Mouse (Mus musculus) heart, postnatal 0 days (tissue): Measurements from ENCODE around the gene Rps3. TPM values are rescaled to one million over a fixed set of nuclear protein-coding genes. Genes with fewer than 3 reads are reported as not detected.
A peak's percentile ranks its signal among the peaks of the same experiment; 100 is the strongest.
"Not testable (repeated sequence)": the region's sequence is repeated elsewhere in the genome, so short reads cannot be mapped to it uniquely, and the experiment has no call there.

Experiments used
- ATAC-seq: fragments of 200-750 bp; cut with Nextera tagmentation; 2 replicates; pipeline ENCODE4 v1.8.0; 2017; ENCODE audit warnings: low read depth, moderate number of reproducible peaks, moderate library complexity; ENCODE audit not compliant: insufficient read depth
- DNase-seq: peaks from one replicate; pipeline ENCODE4 v3.0.0-alpha.2; 2016; ENCODE audit warnings: low spot score
- H3K27ac ChIP-seq: fragments of 300-500 bp; sonication (generic); 2 replicates; pipeline ENCODE4 v1.5.1; 2014; ENCODE audit warnings: low read depth, mild to moderate bottlenecking
- H3K27me3 ChIP-seq: fragments of 300-500 bp; sonication (generic); 2 replicates; pipeline ENCODE4 v1.6.1; 2014; ENCODE audit warnings: low read length, mixed read lengths; ENCODE audit not compliant: control insufficient read depth, insufficient read depth
- H3K36me3 ChIP-seq: fragments of 300-500 bp; sonication (generic); replicated peaks from 2 replicates; pipeline ENCODE4 v1.6.1; 2014; ENCODE audit warnings: low read length, mixed read lengths; ENCODE audit not compliant: control insufficient read depth, insufficient read depth
- H3K4me1 ChIP-seq: fragments of 300-500 bp; sonication (generic); 2 replicates; pipeline ENCODE4 v1.6.1; 2014; ENCODE audit warnings: antibody characterized with exemption; ENCODE audit not compliant: control insufficient read depth, insufficient read depth
- H3K4me2 ChIP-seq: fragments of 300-500 bp; sonication (generic); 2 replicates; pipeline ENCODE4 v1.6.1; 2014; ENCODE audit warnings: low read depth, mild to moderate bottlenecking, low read length, moderate library complexity
- H3K4me3 ChIP-seq: fragments of 300-500 bp; sonication (generic); 2 replicates; pipeline ENCODE4 v1.5.1; 2014; ENCODE audit warnings: low read depth, low read length
- H3K9ac ChIP-seq: fragments of 300-500 bp; sonication (generic); replicated peaks from 2 replicates; pipeline ENCODE4 v1.6.1; 2014; ENCODE audit warnings: low read depth, low read length, mixed read lengths
- H3K9me3 ChIP-seq: fragments of 300-500 bp; sonication (generic); replicated peaks from 2 replicates; pipeline ENCODE4 v1.6.1; 2016; ENCODE audit warnings: low read length; ENCODE audit not compliant: control insufficient read depth
- CTCF ChIP-seq: IDR thresholded peaks from 2 replicates; pipeline ENCODE4 v1.5.1; 2016; ENCODE audit warnings: antibody characterized with exemption, control low read depth, low read depth
- EP300 ChIP-seq: IDR thresholded peaks from 2 replicates; pipeline ENCODE4 v1.6.1; 2016; ENCODE audit warnings: antibody characterized with exemption, low read depth
- WGBS: fragments of 180-500 bp; shearing (Covaris S2); extraction: QIAGEN DNeasy Blood & Tissue Kit; methylation state at CpG from one replicate; pipeline ENCODE4 v1.1.7; 2014; 5-methylcytosine and 5-hydroxymethylcytosine counted together
- polyA plus RNA-seq: library from polyadenylated mRNA; unstranded; fragments of >200 nt; fragmentation: Nextera tagmentation; extraction: Ambion mirVana; gene quantifications from 2 replicates; pipeline ENCODE4 v1.2.1, GENCODE M21; 2015
- total RNA-seq: library from RNA; depleted of rRNA; stranded (reverse); fragments of >200 nt; gene quantifications from 2 replicates; pipeline ENCODE4 v1.2.3, GENCODE M21; 2014; ENCODE audit warnings: low replicate concordance

The Rps3 gene
- total and polyA plus RNA-seq, 2 experiments from 2014 or later, result 439 to 804 TPM

GRCm38 (mm10) chr7:99510087-99510501, 26.6 kb upstream of the Rps3 start:
- no peak for TF ChIP-seq EP300
- no peak for TF ChIP-seq CTCF
- no peaks in the 10 kb centered on the region for H3K9me3 ChIP-seq
- peak; percentile 17 for DNase-seq
- no peak overlapping the region for H3K27ac ChIP-seq
- ATAC-seq, result peak; percentile 51; the same call in 1 of the 2 replicates
- no peaks in the 10 kb centered on the region for H3K27me3 ChIP-seq
- no peak overlapping the region for H3K9ac ChIP-seq
- H3K4me3 ChIP-seq, result no peak overlapping the region
- no peaks in the 10 kb centered on the region for H3K36me3 ChIP-seq
- no peaks in the 10 kb centered on the region for H3K4me1 ChIP-seq
- 7% methylated on average over 8 of the region's 8 CpGs for WGBS
- no peak overlapping the region for H3K4me2 ChIP-seq

- not testable (repeated sequence) for H3K27me3 ChIP-seq, H3K4me2 ChIP-seq, DNase-seq, H3K36me3 ChIP-seq, ATAC-seq, H3K4me3 ChIP-seq, H3K9me3 ChIP-seq, H3K9ac ChIP-seq, H3K27ac ChIP-seq, H3K4me1 ChIP-seq
- WGBS, result 8% methylated on average over 2 of the region's 2 CpGs
Observed at GRCm38 (mm10) chr7:99508187-99508586, 24.6 kb upstream of the Rps3 start.

GRCm38 (mm10) chr7:99504556-99504955, 21.0 kb upstream of the Rps3 start:
- no peak overlapping the region for H3K9ac ChIP-seq
- H3K36me3 ChIP-seq, result no peaks in the 10 kb centered on the region
- no peak overlapping the region for H3K27ac ChIP-seq
- H3K9me3 ChIP-seq, result no peaks in the 10 kb centered on the region
- no peaks in the 10 kb centered on the region for H3K4me1 ChIP-seq
- ATAC-seq, result no peak
- DNase-seq, result no peak
- no peak for TF ChIP-seq CTCF
- TF ChIP-seq EP300, result no peak
- no peaks in the 10 kb centered on the region for H3K27me3 ChIP-seq
- H3K4me2 ChIP-seq, result no peak overlapping the region
- H3K4me3 ChIP-seq, result no peak overlapping the region

DNA sequence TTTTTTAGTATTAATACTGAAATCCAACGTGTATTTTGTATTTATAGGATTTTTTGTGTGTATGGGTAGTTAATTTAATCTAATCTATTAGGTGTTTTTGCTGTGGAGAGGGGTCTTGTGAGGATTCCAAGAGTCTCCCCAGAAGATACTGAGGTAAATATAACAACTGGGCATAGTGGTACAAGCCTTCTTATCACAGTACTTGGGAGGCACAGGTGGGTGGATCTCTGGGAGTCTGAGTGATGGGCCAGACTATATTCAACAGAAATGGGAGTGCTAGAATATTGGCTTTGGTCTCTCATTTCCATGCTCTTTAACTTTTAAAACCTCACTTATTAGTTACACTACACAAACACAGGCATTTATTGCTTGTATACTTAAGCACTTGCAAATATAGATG, 17.6 kb upstream of the Rps3 start:
- no peaks in the 10 kb centered on the region for H3K36me3 ChIP-seq
- no peak overlapping the region for H3K9ac ChIP-seq
- WGBS, result 42% methylated on average over 1 of the region's 1 CpGs
- no peak for TF ChIP-seq EP300
- TF ChIP-seq CTCF, result no peak
- no peak overlapping the region for H3K4me2 ChIP-seq
- DNase-seq (no peak), ATAC-seq (no peak)
- no peak overlapping the region for H3K27ac ChIP-seq
- H3K9me3 ChIP-seq, result no peaks in the 10 kb centered on the region
- no peaks in the 10 kb centered on the region for H3K4me1 ChIP-seq
- no peaks in the 10 kb centered on the region for H3K27me3 ChIP-seq
- H3K4me3 ChIP-seq, result no peak overlapping the region

DNA sequence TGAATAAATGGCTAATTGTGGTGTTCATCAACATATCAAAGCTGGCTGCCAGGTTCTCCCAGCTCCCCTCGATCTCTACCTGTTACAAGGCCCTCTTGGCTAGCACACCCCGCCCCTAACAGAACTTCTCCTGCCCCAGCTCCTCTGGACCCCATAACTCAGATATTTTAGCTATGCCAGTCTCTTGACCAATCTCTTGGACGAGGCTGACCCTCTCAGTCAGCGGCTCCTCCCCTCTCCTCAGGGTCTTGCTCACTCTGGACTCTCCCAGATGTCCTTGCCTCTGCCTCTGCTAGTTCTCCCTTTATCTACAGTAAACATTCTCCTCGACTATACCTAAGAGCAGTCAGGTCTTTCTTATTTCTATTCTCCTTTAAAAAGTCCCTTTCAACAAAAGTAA, 17.1 kb upstream of the Rps3 start:
- Histone ChIP-seq H3K4me1 (no peaks in the 10 kb centered on the region), H3K4me3 (no peak overlapping the region), H3K4me2 (no peak overlapping the region), H3K9me3 (no peaks in the 10 kb centered on the region), H3K9ac (no peak overlapping the region), H3K27me3 (no peaks in the 10 kb centered on the region), H3K36me3 (no peaks in the 10 kb centered on the region), H3K27ac (no peak overlapping the region)
- DNase-seq (no peak), ATAC-seq (no peak)
- TF ChIP-seq EP300 (no peak), CTCF (no peak)
- WGBS, result 26% methylated on average over 5 of the region's 5 CpGs

GRCm38 (mm10) chr7:99500201-99500600, 16.7 kb upstream of the Rps3 start:
- Histone ChIP-seq H3K27me3 (no peaks in the 10 kb centered on the region), H3K4me2 (no peak overlapping the region), H3K9ac (no peak overlapping the region), H3K4me3 (no peak overlapping the region), H3K36me3 (no peaks in the 10 kb centered on the region), H3K9me3 (no peaks in the 10 kb centered on the region), H3K27ac (no peak overlapping the region), H3K4me1 (no peaks in the 10 kb centered on the region)
- TF ChIP-seq EP300, result no peak
- peak; percentile 97 for TF ChIP-seq CTCF
- ATAC-seq (peak; percentile 85), DNase-seq (peak; percentile 84)
- WGBS, result 2% methylated on average over 8 of the region's 8 CpGs
